Mouse (Mus musculus): Measurements from ENCODE around the gene Zfp36l1.

The Zfp36l1 gene

DNA sequence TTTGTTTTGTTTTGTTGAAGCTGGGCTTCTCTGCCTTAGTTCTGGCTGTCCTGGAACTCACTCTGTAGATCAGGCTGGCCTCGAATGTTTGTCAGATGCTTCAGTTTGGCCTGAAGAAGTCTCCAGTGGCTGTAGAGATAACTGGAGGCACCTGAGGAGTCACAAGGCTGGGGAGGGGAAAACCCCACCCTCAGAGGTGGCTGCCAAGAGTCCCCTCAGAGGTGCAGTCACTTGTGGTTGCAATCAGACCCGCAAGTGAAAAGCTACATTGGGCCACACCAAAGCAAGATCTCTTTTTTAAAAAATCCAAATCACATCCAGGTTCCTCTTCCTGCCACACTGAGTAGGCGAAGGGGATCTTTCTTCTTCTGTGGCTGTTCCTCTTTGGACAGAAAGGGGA lies 43.8 kb downstream of the Zfp36l1 start:
- no peak for DNase-seq (ENCODE audit: low spot score)

DNA sequence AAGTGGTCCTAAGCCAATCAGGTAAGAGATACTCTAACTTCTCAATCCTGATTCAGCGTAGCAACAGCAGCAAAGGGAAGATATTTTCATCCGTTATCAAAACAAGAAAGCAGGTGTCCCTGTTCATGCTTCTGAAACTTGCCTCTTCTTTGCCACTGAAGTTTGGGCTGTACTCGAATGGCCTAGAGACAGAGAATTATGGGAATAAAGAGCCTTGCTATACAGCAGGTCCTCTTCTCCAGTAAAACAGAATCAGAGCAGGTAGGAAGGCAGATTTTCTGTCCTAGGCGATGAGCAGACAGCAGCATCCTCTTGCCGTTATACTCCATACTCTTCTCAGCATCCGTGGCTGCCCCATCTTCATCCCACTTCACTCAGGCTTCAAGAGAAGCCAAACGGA lies 44.8 kb downstream of the Zfp36l1 start:
- DNase-seq (ENCODE audit: low spot score) = no peak

DNA sequence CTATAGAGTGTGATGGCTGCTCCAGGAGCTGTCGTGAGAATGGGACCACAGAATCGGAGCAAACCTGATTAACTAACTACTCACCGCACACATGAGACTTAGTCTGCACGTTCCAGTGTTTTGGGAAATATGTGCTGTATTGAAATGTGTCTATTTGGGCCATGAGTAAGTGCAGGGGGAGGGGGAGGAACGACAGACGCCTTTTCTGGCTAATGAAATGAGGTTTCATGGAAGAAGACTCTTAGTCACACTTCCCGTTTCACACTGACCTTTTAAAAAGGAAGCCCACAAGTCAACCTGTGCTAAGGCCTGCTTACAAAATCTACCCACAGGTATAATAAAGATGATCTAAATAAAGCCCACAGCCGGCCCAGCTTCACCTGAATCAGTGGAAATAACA lies 47.8 kb downstream of the Zfp36l1 start:
- no peak for DNase-seq (ENCODE audit: low spot score)

DNA sequence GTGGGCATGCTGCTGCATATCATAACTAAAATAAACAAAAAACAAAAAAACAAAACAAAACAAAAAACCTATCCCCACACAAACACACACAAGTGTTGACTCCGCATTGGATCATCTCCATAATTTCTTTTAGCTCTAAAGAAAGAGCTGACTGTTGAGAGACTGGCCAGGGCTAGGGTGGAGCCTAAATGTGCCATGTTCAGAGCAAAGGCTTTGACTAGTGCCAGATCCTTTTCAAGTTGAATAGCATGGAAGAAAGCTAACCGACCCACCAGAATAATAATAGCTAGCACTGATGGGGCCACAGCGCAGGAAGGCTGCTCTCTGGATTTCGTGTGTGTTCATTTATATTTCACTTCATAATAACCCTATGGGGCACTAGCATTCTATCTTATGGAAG lies 48.5 kb downstream of the Zfp36l1 start:
- DNase-seq (ENCODE audit: low spot score) = no peak

DNA sequence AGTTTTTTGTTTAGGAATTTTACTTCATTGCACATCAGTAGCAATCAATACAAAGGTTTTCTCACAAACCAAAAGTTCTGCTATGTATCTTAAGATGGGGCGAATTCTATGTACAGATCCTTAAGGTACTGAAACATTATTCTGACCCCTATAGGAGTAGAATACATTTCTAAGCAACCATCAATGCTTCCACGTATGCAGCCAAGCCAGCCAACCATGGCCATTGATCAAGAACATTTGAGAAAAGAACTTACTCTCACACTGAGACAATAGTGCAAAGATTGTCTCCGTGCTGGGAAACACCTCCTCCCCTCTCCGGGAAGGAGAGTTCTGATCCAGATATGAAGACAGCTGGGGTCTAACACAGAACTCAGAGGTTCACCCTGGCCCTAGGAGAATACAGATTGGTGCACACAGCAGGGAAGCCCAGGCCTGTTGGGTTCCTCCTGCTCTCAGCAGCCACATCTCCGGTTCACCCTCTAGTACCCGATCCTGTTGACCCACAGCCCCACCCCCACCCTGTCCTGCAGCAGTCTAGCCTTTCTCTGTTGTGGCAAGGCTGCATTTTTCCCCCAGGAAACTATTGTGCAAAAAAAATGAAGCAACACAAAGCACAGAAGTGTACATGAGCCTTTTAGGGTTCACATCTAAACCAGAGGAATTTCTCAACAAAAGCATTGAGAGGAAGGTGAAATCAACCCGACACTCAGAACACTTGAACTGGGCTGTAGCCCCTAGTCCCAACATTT lies 49.2 kb downstream of the Zfp36l1 start:
- no peak for DNase-seq (ENCODE audit: low spot score)

DNA sequence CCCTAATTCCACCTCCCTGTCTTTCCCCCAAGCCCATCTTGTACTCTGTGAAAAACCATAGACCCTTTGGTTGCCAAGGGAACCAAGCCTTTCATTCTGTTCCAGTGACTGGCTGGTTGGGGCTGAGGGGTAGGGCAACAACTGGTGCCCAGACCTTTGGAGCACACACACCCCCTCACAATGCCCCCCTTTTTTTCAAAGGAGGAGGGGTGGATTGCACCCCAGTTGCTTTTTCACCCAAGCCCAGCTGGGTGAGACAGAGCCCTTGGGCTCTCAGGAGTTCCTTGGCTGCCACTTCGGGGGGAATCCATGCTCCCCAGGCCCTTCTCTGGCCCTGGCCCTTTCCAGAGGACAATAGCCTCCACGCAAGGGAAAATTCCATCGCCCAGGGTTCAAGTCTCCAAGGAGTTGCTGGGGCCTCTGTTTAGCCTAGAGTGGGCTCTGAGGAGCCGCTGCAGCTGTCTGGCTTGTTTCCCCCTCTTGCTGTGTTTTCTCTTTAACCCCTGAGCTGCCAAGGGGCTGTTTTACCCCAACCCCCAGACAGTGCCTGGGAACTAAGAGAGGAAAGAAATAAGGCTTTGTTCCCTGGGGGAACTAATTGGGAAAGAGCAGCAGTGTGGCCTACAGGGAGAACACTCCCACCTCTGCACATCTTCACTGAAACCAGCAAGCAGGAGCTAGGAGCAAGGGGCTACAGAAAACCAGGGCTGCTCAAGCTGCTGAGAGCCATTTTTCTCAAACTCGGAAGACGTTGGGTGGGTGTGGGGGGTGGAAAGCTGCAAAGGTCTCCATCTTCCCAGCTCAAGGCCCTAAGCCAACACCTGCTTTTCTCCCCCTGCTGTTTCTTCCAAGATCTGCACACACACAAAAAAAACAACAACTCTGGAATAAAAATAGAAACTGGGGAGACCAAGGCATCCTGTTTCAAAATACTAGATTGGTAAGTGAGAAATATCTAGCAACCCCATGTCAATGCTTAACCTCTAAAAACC lies 50.1 kb downstream of the Zfp36l1 start:
- DNase-seq (ENCODE audit: low spot score) = no peak

DNA sequence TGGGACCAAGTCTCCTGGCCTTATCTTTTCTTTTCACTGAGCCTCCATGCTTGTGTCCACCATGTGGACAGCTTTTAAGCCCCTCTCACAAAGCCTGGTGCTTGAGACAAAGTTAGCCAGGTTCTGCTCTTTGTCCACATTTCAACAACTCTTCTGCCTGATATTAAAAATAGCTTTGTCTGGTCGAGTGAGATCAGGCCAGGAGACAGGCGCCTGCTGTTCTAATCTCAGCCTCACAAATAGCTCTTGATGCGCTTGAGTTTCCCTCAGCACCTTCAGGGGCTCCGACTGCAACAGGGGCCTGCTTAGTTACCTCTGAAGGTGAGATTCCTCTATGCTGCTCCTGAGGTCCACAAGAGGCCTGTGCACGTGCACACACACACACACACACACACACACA lies 51.0 kb downstream of the Zfp36l1 start:
- DNase-seq (ENCODE audit: low spot score) = no peak

DNA sequence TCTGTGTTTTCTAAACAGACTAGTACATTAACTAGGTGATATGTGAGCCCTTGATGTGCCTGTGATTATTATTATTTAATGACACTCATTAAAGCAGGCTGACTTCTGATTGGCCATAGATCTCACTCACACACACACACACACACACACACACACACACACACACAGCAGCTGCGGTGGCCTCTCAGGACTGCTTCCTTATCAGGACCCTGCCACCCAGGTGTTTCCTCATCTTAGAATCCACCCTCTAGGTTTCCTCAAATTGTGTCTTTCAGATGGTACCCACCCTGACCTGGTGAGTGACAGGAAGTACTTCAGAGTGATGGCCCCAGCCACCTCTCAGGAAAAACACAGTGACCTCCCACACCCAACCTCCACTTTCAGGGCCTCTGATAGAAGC lies 52.0 kb downstream of the Zfp36l1 start:
- DNase-seq (ENCODE audit: low spot score) = no peak

DNA sequence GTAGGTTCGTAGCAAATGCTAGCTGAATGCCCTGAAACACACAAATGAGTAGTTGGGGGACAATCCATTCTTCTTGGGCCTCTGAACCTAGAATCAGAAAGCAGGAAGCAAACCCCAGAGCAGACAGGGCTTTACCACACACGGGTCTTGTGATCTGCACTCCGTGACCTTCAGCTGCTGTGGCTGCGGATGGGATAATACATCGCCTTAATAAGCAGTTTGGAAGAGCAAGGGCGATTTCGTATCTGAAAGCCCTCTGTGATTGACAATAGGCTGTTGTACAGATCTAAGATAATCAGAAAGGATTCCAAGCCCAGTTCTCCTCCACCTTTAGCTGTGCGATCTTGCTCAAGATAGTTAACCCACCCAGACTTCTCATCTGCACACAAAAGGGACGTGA lies 52.5 kb downstream of the Zfp36l1 start:
- DNase-seq (ENCODE audit: low spot score) = no peak

DNA sequence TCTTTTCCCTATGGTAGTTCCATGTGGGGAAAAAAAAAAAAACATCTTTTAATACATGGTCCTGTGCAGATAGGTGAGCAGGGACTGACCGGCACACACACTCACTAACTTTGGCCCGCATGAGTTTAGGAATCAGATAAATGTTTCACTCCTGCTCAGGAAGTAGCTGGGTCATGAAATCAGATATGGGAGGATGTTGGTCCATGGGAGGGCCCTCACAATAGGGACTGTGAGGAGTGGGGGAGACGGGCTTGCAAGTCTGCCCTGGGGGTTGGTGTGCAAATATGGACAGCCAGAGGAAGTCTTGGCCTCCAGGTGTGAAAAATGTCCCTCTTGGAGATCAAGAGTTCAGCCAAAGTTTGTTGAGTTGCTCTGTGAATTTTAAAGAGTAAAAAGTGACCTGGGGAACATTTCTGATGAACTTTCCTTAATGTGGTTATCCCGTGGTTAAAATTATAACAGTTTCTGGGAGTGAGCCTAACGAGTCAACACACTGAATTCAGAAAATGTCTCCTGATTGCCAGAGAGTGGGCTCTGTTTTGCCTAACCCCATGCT lies 53.0 kb downstream of the Zfp36l1 start:
- no peak for DNase-seq (ENCODE audit: low spot score)
